Mouse (Mus musculus) cerebellum, adult 9-10 months (tissue): ENCODE results near the gene Rsc1a1.
A peak's percentile ranks its signal among the peaks of the same experiment; 100 is the strongest.

Experiments used
- DNase-seq: peaks from one replicate; pipeline ENCODE4 v3.0.0; 2022

Rsc1a1 gene

GRCm38 (mm10) chr4:141685499-141685898 lies at the start of gene Rsc1a1:
Gene Rsc1a1, minus strand, starts transcription at chr4:141685599.
- DNase-seq, result no peak

- no peak for DNase-seq
These were observed 49.8 kb upstream of the Rsc1a1 start for GRCm38 (mm10) chr4:141735206-141735560.

- peak; percentile 92 for DNase-seq
These were observed 49.2 kb upstream of the Rsc1a1 start for GRCm38 (mm10) chr4:141734446-141735205.

GRCm38 (mm10) chr4:141731766-141732165 lies 46.4 kb upstream of the Rsc1a1 start:
- no peak for DNase-seq

GRCm38 (mm10) chr4:141730401-141730800 lies 45.0 kb upstream of the Rsc1a1 start:
- DNase-seq, result no peak

GRCm38 (mm10) chr4:141729266-141729665 lies 43.9 kb upstream of the Rsc1a1 start:
- no peak for DNase-seq

- no peak for DNase-seq
These were observed 40.3 kb upstream of the Rsc1a1 start for GRCm38 (mm10) chr4:141725738-141726137.

- DNase-seq, result no peak
These were observed 39.9 kb upstream of the Rsc1a1 start for GRCm38 (mm10) chr4:141725277-141725676.

GRCm38 (mm10) chr4:141724594-141724993 lies 39.2 kb upstream of the Rsc1a1 start:
- no peak for DNase-seq

GRCm38 (mm10) chr4:141723673-141724068 lies 38.3 kb upstream of the Rsc1a1 start:
- no peak for DNase-seq

- peak; percentile 89 for DNase-seq
These were observed 37.6 kb upstream of the Rsc1a1 start, which contains the start of gene Ddi2 for GRCm38 (mm10) chr4:141722731-141723672. Gene Ddi2, minus strand, starts transcription at chr4:141723419.

GRCm38 (mm10) chr4:141721961-141722360 lies 36.6 kb upstream of the Rsc1a1 start:
- DNase-seq, result no peak

GRCm38 (mm10) chr4:141720761-141721523 lies 35.5 kb upstream of the Rsc1a1 start:
- no peak for DNase-seq

GRCm38 (mm10) chr4:141719304-141719703 lies 33.9 kb upstream of the Rsc1a1 start:
- DNase-seq, result no peak

GRCm38 (mm10) chr4:141717633-141718032 lies 32.2 kb upstream of the Rsc1a1 start:
- DNase-seq, result no peak

GRCm38 (mm10) chr4:141715027-141715426 lies 29.6 kb upstream of the Rsc1a1 start:
- DNase-seq, result no peak

GRCm38 (mm10) chr4:141713598-141714142 lies 28.3 kb upstream of the Rsc1a1 start:
- DNase-seq, result no peak

- no peak for DNase-seq
These were observed 25.9 kb upstream of the Rsc1a1 start for GRCm38 (mm10) chr4:141711250-141711649.

GRCm38 (mm10) chr4:141708971-141709370 lies 23.6 kb upstream of the Rsc1a1 start:
- no peak for DNase-seq

- no peak for DNase-seq
These were observed 22.6 kb upstream of the Rsc1a1 start for GRCm38 (mm10) chr4:141708005-141708404.

GRCm38 (mm10) chr4:141705331-141705730 lies 19.9 kb upstream of the Rsc1a1 start:
- no peak for DNase-seq

GRCm38 (mm10) chr4:141704625-141705024 lies 19.2 kb upstream of the Rsc1a1 start:
- DNase-seq, result no peak

- DNase-seq, result no peak
These were observed 9.3 kb upstream of the Rsc1a1 start for GRCm38 (mm10) chr4:141694719-141695118.
